Mouse (Mus musculus) neural tube, embryonic 14.5 days (tissue): Measurements from ENCODE around the gene Npas3. TPM values are rescaled to one million over a fixed set of nuclear protein-coding genes. Genes with fewer than 3 reads are reported as not detected.
"Not testable (repeated sequence)": the region's sequence is repeated elsewhere in the genome, so short reads cannot be mapped to it uniquely, and the experiment has no call there.

Source experiments
- ATAC-seq: fragments of 200-750 bp; cut with Nextera tagmentation; 2 replicates; pipeline ENCODE4 v1.8.0; 2017; ENCODE audit warnings: low read depth, mild to moderate bottlenecking, moderate TSS enrichment, moderate library complexity
- H3K27ac ChIP-seq: fragments of 300-500 bp; sonication (generic); 2 replicates; pipeline ENCODE4 v1.5.1; 2014; ENCODE audit warnings: low read depth, mild to moderate bottlenecking, control low read depth, low read length, moderate library complexity, mixed read lengths
- H3K27me3 ChIP-seq: fragments of 300-500 bp; sonication (generic); 2 replicates; pipeline ENCODE4 v1.6.1; 2014; ENCODE audit warnings: low read length; ENCODE audit not compliant: control insufficient read depth, insufficient read depth
- H3K36me3 ChIP-seq: fragments of 300-500 bp; sonication (generic); 2 replicates; pipeline ENCODE4 v1.6.1; 2014; ENCODE audit warnings: low read length, mixed read lengths; ENCODE audit not compliant: control insufficient read depth, insufficient read depth
- H3K4me1 ChIP-seq: fragments of 300-500 bp; sonication (generic); 2 replicates; pipeline ENCODE4 v1.6.1; 2014; ENCODE audit warnings: low read length; ENCODE audit not compliant: control insufficient read depth, insufficient read depth
- H3K4me2 ChIP-seq: fragments of 300-500 bp; sonication (generic); 2 replicates; pipeline ENCODE4 v1.6.1; 2014; ENCODE audit warnings: mild to moderate bottlenecking, low read depth, low read length, control low read depth
- H3K4me3 ChIP-seq: fragments of 300-500 bp; sonication (generic); 2 replicates; pipeline ENCODE4 v1.5.1; 2014; ENCODE audit warnings: low read depth, low read length, control low read depth, mixed read lengths
- H3K9ac ChIP-seq: fragments of 300-500 bp; sonication (generic); replicated peaks from 2 replicates; pipeline ENCODE4 v1.6.1; 2014; ENCODE audit warnings: low read depth, mild to moderate bottlenecking, control low read depth, low read length, mixed read lengths
- H3K9me3 ChIP-seq: fragments of 300-500 bp; sonication (generic); 2 replicates; pipeline ENCODE4 v1.6.1; 2016; ENCODE audit warnings: low read length; ENCODE audit not compliant: control insufficient read depth
- WGBS: fragments of 180-500 bp; shearing (Covaris S2); extraction: QIAGEN DNeasy Blood & Tissue Kit; methylation state at CpG from one replicate; pipeline ENCODE4 v1.1.7; 2014; 5-methylcytosine and 5-hydroxymethylcytosine counted together
- polyA plus RNA-seq: library from polyadenylated mRNA; unstranded; fragments of >200 nt; fragmentation: Nextera tagmentation; extraction: Ambion mirVana; gene quantifications from 2 replicates; pipeline ENCODE4 v1.2.1, GENCODE M21; 2014

Gene Npas3
- polyA plus RNA-seq, 1 experiment from 2014 or later: 29.1 TPM

GRCm38 (mm10) chr12:53248796-53249195 lies 319 bp downstream of the Npas3 start:
- peak overlapping the region; percentile 89 for H3K27ac ChIP-seq
- H3K4me3 ChIP-seq: peak overlapping the region; percentile 81
- H3K9ac ChIP-seq: peak overlapping the region; percentile 80
- ATAC-seq: no peak
- H3K36me3 ChIP-seq: no peaks in the 10 kb centered on the region
- H3K4me2 ChIP-seq: peak overlapping the region; percentile 96
- no peaks in the 10 kb centered on the region for H3K27me3 ChIP-seq
- peaks cover 27% of the 10 kb centered on the region for H3K4me1 ChIP-seq
- no peaks in the 10 kb centered on the region for H3K9me3 ChIP-seq
- under 1% methylated on average over 15 of the region's 15 CpGs for WGBS

- WGBS: under 1% methylated on average over 11 of the region's 11 CpGs
- H3K27ac ChIP-seq: peak overlapping the region; percentile 96
- no peaks in the 10 kb centered on the region for H3K36me3 ChIP-seq
- peaks cover 23% of the 10 kb centered on the region for H3K4me1 ChIP-seq
- peak overlapping the region; percentile 70 for H3K4me2 ChIP-seq
- no peaks in the 10 kb centered on the region for H3K27me3 ChIP-seq
- peak; percentile 26 for ATAC-seq
- peak overlapping the region; percentile 81 for H3K4me3 ChIP-seq
- no peaks in the 10 kb centered on the region for H3K9me3 ChIP-seq
- peak overlapping the region; percentile 8 for H3K9ac ChIP-seq
Measured at GRCm38 (mm10) chr12:53251701-53252181, 3.3 kb downstream of the Npas3 start.

- peak overlapping the region; percentile 96 for H3K27ac ChIP-seq
- no peaks in the 10 kb centered on the region for H3K27me3 ChIP-seq
- peak overlapping the region; percentile 70 for H3K4me2 ChIP-seq
- H3K9me3 ChIP-seq: no peaks in the 10 kb centered on the region
- peak overlapping the region; percentile 95 for H3K9ac ChIP-seq
- H3K4me3 ChIP-seq: peak overlapping the region; percentile 81
- ATAC-seq: peak; percentile 29
- no peaks in the 10 kb centered on the region for H3K36me3 ChIP-seq
- 0% methylated on average over 2 of the region's 23 CpGs for WGBS
- peaks cover 19% of the 10 kb centered on the region for H3K4me1 ChIP-seq
Measured at GRCm38 (mm10) chr12:53252213-53252571, 3.7 kb downstream of the Npas3 start.

- Histone ChIP-seq H3K27ac (peak overlapping the region; percentile 96), H3K36me3 (no peaks in the 10 kb centered on the region), H3K9ac (peak overlapping the region; percentile 95), H3K9me3 (no peaks in the 10 kb centered on the region), H3K4me3 (peak overlapping the region; percentile 81), H3K27me3 (no peaks in the 10 kb centered on the region), H3K4me2 (peak overlapping the region; percentile 70), H3K4me1 (peaks cover 14% of the 10 kb centered on the region; the same call in 1 of the 2 replicates)
- under 1% methylated on average over 63 of the region's 115 CpGs for WGBS
- ATAC-seq: peak; percentile 52
Measured at GRCm38 (mm10) chr12:53252572-53253422, 4.3 kb downstream of the Npas3 start.

GRCm38 (mm10) chr12:53253461-53254159 lies 5.1 kb downstream of the Npas3 start:
- H3K27me3 ChIP-seq: no peaks in the 10 kb centered on the region
- H3K9ac ChIP-seq: peak overlapping the region; percentile 95
- H3K9me3 ChIP-seq: no peaks in the 10 kb centered on the region
- peaks cover 14% of the 10 kb centered on the region; the same call in 1 of the 2 replicates for H3K4me1 ChIP-seq
- H3K27ac ChIP-seq: peak overlapping the region; percentile 96
- WGBS: under 1% methylated on average over 25 of the region's 32 CpGs
- peak; percentile 75; the same call in 1 of the 2 replicates for ATAC-seq
- H3K36me3 ChIP-seq: no peaks in the 10 kb centered on the region
- peak overlapping the region; percentile 81 for H3K4me3 ChIP-seq
- H3K4me2 ChIP-seq: peak overlapping the region; percentile 70

- H3K27ac ChIP-seq: peak overlapping the region; percentile 96
- H3K27me3 ChIP-seq: no peaks in the 10 kb centered on the region
- 4% methylated on average over 6 of the region's 6 CpGs for WGBS
- H3K4me3 ChIP-seq: peak overlapping the region; percentile 81
- no peaks in the 10 kb centered on the region for H3K36me3 ChIP-seq
- peak overlapping the region; percentile 70 for H3K4me2 ChIP-seq
- H3K9me3 ChIP-seq: no peaks in the 10 kb centered on the region
- no peak for ATAC-seq
- H3K9ac ChIP-seq: peak overlapping the region; percentile 95; the same call in 1 of the 2 replicates
- peaks cover 14% of the 10 kb centered on the region; the same call in 1 of the 2 replicates for H3K4me1 ChIP-seq
Measured at GRCm38 (mm10) chr12:53254160-53254480, 5.6 kb downstream of the Npas3 start.

GRCm38 (mm10) chr12:53274502-53274901 lies 26.0 kb downstream of the Npas3 start:
- not testable (repeated sequence) for H3K4me1 ChIP-seq, H3K9ac ChIP-seq, H3K27me3 ChIP-seq, ATAC-seq, H3K4me2 ChIP-seq, H3K9me3 ChIP-seq, H3K4me3 ChIP-seq, H3K36me3 ChIP-seq, H3K27ac ChIP-seq

- no peak overlapping the region for H3K4me2 ChIP-seq
- no peak overlapping the region for H3K27ac ChIP-seq
- H3K36me3 ChIP-seq: no peaks in the 10 kb centered on the region
- ATAC-seq: no peak
- no peak overlapping the region for H3K4me3 ChIP-seq
- 81% methylated on average over 6 of the region's 6 CpGs for WGBS
- H3K4me1 ChIP-seq: no peaks in the 10 kb centered on the region
- H3K9ac ChIP-seq: no peak overlapping the region
- H3K27me3 ChIP-seq: no peaks in the 10 kb centered on the region
- no peaks in the 10 kb centered on the region for H3K9me3 ChIP-seq
Measured at GRCm38 (mm10) chr12:53277393-53277792, 28.9 kb downstream of the Npas3 start.

GRCm38 (mm10) chr12:53290341-53290740 lies 41.9 kb downstream of the Npas3 start:
- H3K27me3 ChIP-seq: no peaks in the 10 kb centered on the region
- no peak overlapping the region for H3K4me3 ChIP-seq
- no peaks in the 10 kb centered on the region for H3K36me3 ChIP-seq
- 75% methylated on average over 4 of the region's 4 CpGs for WGBS
- ATAC-seq: no peak
- H3K4me2 ChIP-seq: no peak overlapping the region
- no peak overlapping the region for H3K27ac ChIP-seq
- no peaks in the 10 kb centered on the region for H3K9me3 ChIP-seq
- H3K4me1 ChIP-seq: no peaks in the 10 kb centered on the region
- H3K9ac ChIP-seq: no peak overlapping the region
